Mouse (Mus musculus) embryonic facial prominence, embryonic 15.5 days (tissue): Measurements from ENCODE around the gene Ahctf1. TPM values are rescaled to one million over a fixed set of nuclear protein-coding genes. Genes with fewer than 3 reads are reported as not detected.
"Not testable (repeated sequence)": the region's sequence is repeated elsewhere in the genome, so short reads cannot be mapped to it uniquely, and the experiment has no call there.

Source experiments
- ATAC-seq: fragments of 200-750 bp; cut with Nextera tagmentation; 2 replicates; pipeline ENCODE4 v1.8.0; 2017; ENCODE audit warnings: low read depth, moderate TSS enrichment; ENCODE audit not compliant: insufficient number of reproducible peaks, low FRiP score, low TSS enrichment
- H3K27ac ChIP-seq: fragments of 300-500 bp; sonication (generic); replicated peaks from 2 replicates; pipeline ENCODE4 v1.5.1; 2015; ENCODE audit warnings: mild to moderate bottlenecking, inconsistent platforms
- H3K27me3 ChIP-seq: fragments of 300-500 bp; sonication (generic); 2 replicates; pipeline ENCODE4 v1.6.1; 2015; ENCODE audit warnings: inconsistent platforms
- H3K36me3 ChIP-seq: fragments of 300-500 bp; sonication (generic); 2 replicates; pipeline ENCODE4 v1.6.1; 2015; ENCODE audit warnings: mild to moderate bottlenecking, inconsistent platforms
- H3K4me1 ChIP-seq: fragments of 300-500 bp; sonication (generic); 2 replicates; pipeline ENCODE4 v1.6.1; 2015; ENCODE audit warnings: inconsistent platforms
- H3K4me2 ChIP-seq: fragments of 300-500 bp; sonication (generic); replicated peaks from 2 replicates; pipeline ENCODE4 v1.6.1; 2015; ENCODE audit warnings: mild to moderate bottlenecking, inconsistent platforms
- H3K4me3 ChIP-seq: fragments of 300-500 bp; sonication (generic); replicated peaks from 2 replicates; pipeline ENCODE4 v1.5.1; 2015; ENCODE audit warnings: mild to moderate bottlenecking, inconsistent platforms
- H3K9ac ChIP-seq: fragments of 300-500 bp; sonication (generic); 2 replicates; pipeline ENCODE4 v1.6.1; 2015; ENCODE audit warnings: inconsistent platforms
- H3K9me3 ChIP-seq: fragments of 300-500 bp; sonication (generic); replicated peaks from 2 replicates; pipeline ENCODE4 v1.6.1; 2016; ENCODE audit warnings: inconsistent platforms
- WGBS: fragments of 180-500 bp; shearing (Covaris S2); methylation state at CpG from one replicate; pipeline ENCODE4 v1.1.7; 2015; 5-methylcytosine and 5-hydroxymethylcytosine counted together
- polyA plus RNA-seq: library from polyadenylated mRNA; unstranded; fragments of >200 nt; fragmentation: Nextera tagmentation; extraction: Ambion mirVana; gene quantifications from 2 replicates; pipeline ENCODE4 v1.2.1, GENCODE M21; 2015

Gene Ahctf1
- polyA plus RNA-seq, 1 experiment from 2014 or later: 20.7 TPM

- no peak within 1 kb of the TSS for H3K4me2 ChIP-seq
- H3K9ac ChIP-seq: no peak within 1 kb of the TSS
- H3K4me1 ChIP-seq: no peaks in the 10 kb centered on the region
- peaks cover 56% of the 10 kb centered on the region for H3K36me3 ChIP-seq
- no peak within 1 kb of the TSS for H3K27ac ChIP-seq
- H3K27me3 ChIP-seq: no peaks in the 10 kb centered on the region
- no peaks in the 10 kb centered on the region for H3K9me3 ChIP-seq
- ATAC-seq: no peak
- no peak within 1 kb of the TSS for H3K4me3 ChIP-seq
- WGBS: 93% methylated on average over 9 of the region's 9 CpGs
These were observed 58.3 kb downstream of the Ahctf1 start, which contains the start of gene Kif28 for GRCm38 (mm10) chr1:179745171-179745570. Kif28 (minus strand) TSS chr1:179745271.

GRCm38 (mm10) chr1:179743593-179744193 is 59.8 kb downstream of the Ahctf1 start:
- WGBS: 84% methylated on average over 4 of the region's 4 CpGs
- no peak overlapping the region for H3K4me2 ChIP-seq
- H3K27ac ChIP-seq: no peak overlapping the region
- no peak overlapping the region for H3K4me3 ChIP-seq
- H3K36me3 ChIP-seq: peaks cover 50% of the 10 kb centered on the region
- H3K9ac ChIP-seq: no peak overlapping the region
- no peaks in the 10 kb centered on the region for H3K27me3 ChIP-seq
- H3K9me3 ChIP-seq: no peaks in the 10 kb centered on the region
- no peaks in the 10 kb centered on the region for H3K4me1 ChIP-seq
- ATAC-seq: no peak

- WGBS: 84% methylated on average over 3 of the region's 3 CpGs
- ATAC-seq: no peak
- H3K36me3 ChIP-seq: no peaks in the 10 kb centered on the region
- H3K27me3 ChIP-seq: no peaks in the 10 kb centered on the region
- H3K9ac ChIP-seq: no peak overlapping the region
- no peak overlapping the region for H3K4me2 ChIP-seq
- H3K27ac ChIP-seq: no peak overlapping the region
- H3K4me1 ChIP-seq: no peaks in the 10 kb centered on the region
- no peaks in the 10 kb centered on the region for H3K9me3 ChIP-seq
- H3K4me3 ChIP-seq: no peak overlapping the region
These were observed 67.0 kb downstream of the Ahctf1 start for GRCm38 (mm10) chr1:179736483-179736882.

GRCm38 (mm10) chr1:179734500-179735474 is 68.7 kb downstream of the Ahctf1 start:
- no peak overlapping the region; the same call in 1 of the 2 replicates for H3K4me2 ChIP-seq
- H3K27ac ChIP-seq: no peak overlapping the region
- H3K27me3 ChIP-seq: no peaks in the 10 kb centered on the region
- H3K4me1 ChIP-seq: no peaks in the 10 kb centered on the region
- WGBS: 28% methylated on average over 15 of the region's 15 CpGs
- ATAC-seq: 0 out of 2 replicates have a peak, but pooled peaks have one; percentile 45
- no peak overlapping the region for H3K4me3 ChIP-seq
- H3K36me3 ChIP-seq: no peaks in the 10 kb centered on the region
- no peaks in the 10 kb centered on the region for H3K9me3 ChIP-seq
- H3K9ac ChIP-seq: no peak overlapping the region

GRCm38 (mm10) chr1:179731391-179731790 is 72.1 kb downstream of the Ahctf1 start:
- no peak overlapping the region for H3K4me2 ChIP-seq
- WGBS: 90% methylated on average over 3 of the region's 3 CpGs
- H3K4me3 ChIP-seq: no peak overlapping the region
- ATAC-seq: no peak
- no peaks in the 10 kb centered on the region for H3K4me1 ChIP-seq
- H3K9me3 ChIP-seq: no peaks in the 10 kb centered on the region
- H3K27ac ChIP-seq: no peak overlapping the region
- H3K27me3 ChIP-seq: no peaks in the 10 kb centered on the region
- H3K9ac ChIP-seq: no peak overlapping the region
- no peaks in the 10 kb centered on the region for H3K36me3 ChIP-seq

- Histone ChIP-seq H3K9me3 (no peaks in the 10 kb centered on the region), H3K4me3 (no peak overlapping the region), H3K36me3 (no peaks in the 10 kb centered on the region), H3K27me3 (no peaks in the 10 kb centered on the region), H3K4me2 (no peak overlapping the region), H3K27ac (no peak overlapping the region), H3K4me1 (no peaks in the 10 kb centered on the region), H3K9ac (no peak overlapping the region)
- no peak for ATAC-seq
- 88% methylated on average over 10 of the region's 10 CpGs for WGBS
These were observed 74.8 kb downstream of the Ahctf1 start for GRCm38 (mm10) chr1:179728661-179729060.

- Histone ChIP-seq H3K36me3 (no peaks in the 10 kb centered on the region), H3K27me3 (no peaks in the 10 kb centered on the region), H3K9ac (no peak overlapping the region), H3K4me1 (no peaks in the 10 kb centered on the region), H3K4me3 (no peak overlapping the region), H3K9me3 (no peaks in the 10 kb centered on the region), H3K27ac (no peak overlapping the region), H3K4me2 (no peak overlapping the region)
- no peak for ATAC-seq
- 76% methylated on average over 8 of the region's 8 CpGs for WGBS
These were observed 80.5 kb downstream of the Ahctf1 start for GRCm38 (mm10) chr1:179722811-179723469.

- no peaks in the 10 kb centered on the region for H3K36me3 ChIP-seq
- H3K9ac ChIP-seq: no peak overlapping the region
- no peak overlapping the region for H3K27ac ChIP-seq
- WGBS: 88% methylated on average over 4 of the region's 4 CpGs
- H3K27me3 ChIP-seq: no peaks in the 10 kb centered on the region
- H3K9me3 ChIP-seq: no peaks in the 10 kb centered on the region
- H3K4me3 ChIP-seq: no peak overlapping the region
- H3K4me1 ChIP-seq: no peaks in the 10 kb centered on the region
- ATAC-seq: no peak
- no peak overlapping the region for H3K4me2 ChIP-seq
These were observed 87.7 kb downstream of the Ahctf1 start for GRCm38 (mm10) chr1:179715786-179716185.

GRCm38 (mm10) chr1:179715289-179715688 is 88.2 kb downstream of the Ahctf1 start:
- not testable (repeated sequence) for H3K4me2 ChIP-seq, H3K9ac ChIP-seq, H3K4me1 ChIP-seq, H3K27me3 ChIP-seq, H3K36me3 ChIP-seq, H3K27ac ChIP-seq, H3K4me3 ChIP-seq, H3K9me3 ChIP-seq, ATAC-seq
- 89% methylated on average over 3 of the region's 4 CpGs for whole genome bisulfite sequencing

- no peak overlapping the region for H3K4me2 ChIP-seq
- no peaks in the 10 kb centered on the region for H3K9me3 ChIP-seq
- ATAC-seq: no peak
- H3K27ac ChIP-seq: no peak overlapping the region
- H3K9ac ChIP-seq: no peak overlapping the region
- 82% methylated on average over 3 of the region's 3 CpGs for WGBS
- no peaks in the 10 kb centered on the region for H3K36me3 ChIP-seq
- no peak overlapping the region for H3K4me3 ChIP-seq
- no peaks in the 10 kb centered on the region for H3K4me1 ChIP-seq
- no peaks in the 10 kb centered on the region for H3K27me3 ChIP-seq
These were observed 90.1 kb downstream of the Ahctf1 start for GRCm38 (mm10) chr1:179713367-179713766.

GRCm38 (mm10) chr1:179712658-179713057 is 90.8 kb downstream of the Ahctf1 start:
- no peak overlapping the region for H3K9ac ChIP-seq
- no peaks in the 10 kb centered on the region for H3K27me3 ChIP-seq
- H3K36me3 ChIP-seq: no peaks in the 10 kb centered on the region
- no peaks in the 10 kb centered on the region for H3K4me1 ChIP-seq
- H3K4me2 ChIP-seq: no peak overlapping the region
- no peak overlapping the region for H3K4me3 ChIP-seq
- ATAC-seq: peak; percentile 63; the same call in 1 of the 2 replicates
- WGBS: 81% methylated on average over 7 of the region's 7 CpGs
- no peaks in the 10 kb centered on the region for H3K9me3 ChIP-seq
- H3K27ac ChIP-seq: no peak overlapping the region
